Mouse (Mus musculus): ENCODE measurements around the gene Gsn.

Gene Gsn

DNA sequence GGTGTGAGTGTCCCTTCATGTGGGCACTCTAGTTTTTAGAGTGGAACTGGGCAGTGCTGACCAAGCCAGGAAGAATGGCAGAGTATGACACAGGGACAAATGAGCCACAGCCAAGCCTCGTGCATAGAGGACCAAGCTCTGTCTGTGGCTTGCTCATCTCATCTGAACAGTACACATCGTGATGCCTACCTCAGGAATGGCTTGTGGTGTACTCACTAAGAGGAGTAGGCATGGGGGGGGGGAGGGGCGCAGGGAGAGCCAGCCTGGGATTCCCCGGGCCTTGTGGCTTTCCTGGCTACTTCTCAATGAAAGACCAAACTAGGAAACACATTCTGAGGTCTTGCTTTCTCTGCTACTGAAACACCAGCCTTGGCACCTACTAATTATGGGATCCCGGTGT is 1.2 kb upstream of the Gsn start:
- no peak for DNase-seq

GRCm38 (mm10) chr2:35255462-35255861 is 718 bp upstream of the Gsn start:
- no peak for DNase-seq

DNA sequence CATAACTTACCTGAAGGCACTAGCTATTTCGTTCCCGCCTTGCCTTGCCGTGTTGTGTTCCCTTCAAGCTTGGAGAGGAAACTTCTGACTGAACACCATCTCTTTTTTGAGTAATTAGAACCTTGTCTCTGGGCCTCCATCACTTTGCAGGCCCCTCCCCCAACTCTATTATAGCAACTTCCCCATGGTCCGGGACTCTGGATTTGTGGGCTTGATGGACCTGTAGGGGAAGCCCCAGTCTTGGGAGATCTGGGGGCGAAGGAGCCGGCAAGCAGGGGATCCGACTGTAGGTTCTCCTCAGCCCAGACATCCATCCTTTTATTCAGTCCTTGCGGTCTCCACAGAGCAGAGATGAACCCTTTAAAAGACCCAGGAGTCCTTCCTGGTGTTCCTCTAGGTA is 752 bp downstream of the Gsn start:
- no peak for DNase-seq

GRCm38 (mm10) chr2:35257886-35258285 is 1.7 kb downstream of the Gsn start:
- no peak for DNase-seq

DNA sequence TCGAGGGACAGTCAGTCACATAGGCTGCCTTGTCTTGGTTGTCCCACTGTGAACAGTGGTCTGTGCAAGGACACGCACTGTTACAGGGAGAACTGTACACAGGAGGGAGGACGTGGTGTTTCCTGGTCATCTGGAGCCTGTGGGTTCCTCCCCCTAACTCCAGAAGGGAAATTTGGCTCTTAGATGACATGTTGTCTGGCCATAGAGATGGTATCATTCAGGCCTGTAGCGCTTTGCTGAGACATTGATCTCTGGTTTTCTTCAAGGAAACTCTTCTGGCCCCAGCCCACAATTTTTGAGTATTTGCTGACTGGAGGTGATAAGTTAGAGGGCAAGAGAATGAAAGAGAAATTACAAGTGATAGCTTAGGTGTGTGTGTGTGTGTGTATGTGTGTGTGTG is 2.4 kb downstream of the Gsn start:
- no peak for DNase-seq

DNA sequence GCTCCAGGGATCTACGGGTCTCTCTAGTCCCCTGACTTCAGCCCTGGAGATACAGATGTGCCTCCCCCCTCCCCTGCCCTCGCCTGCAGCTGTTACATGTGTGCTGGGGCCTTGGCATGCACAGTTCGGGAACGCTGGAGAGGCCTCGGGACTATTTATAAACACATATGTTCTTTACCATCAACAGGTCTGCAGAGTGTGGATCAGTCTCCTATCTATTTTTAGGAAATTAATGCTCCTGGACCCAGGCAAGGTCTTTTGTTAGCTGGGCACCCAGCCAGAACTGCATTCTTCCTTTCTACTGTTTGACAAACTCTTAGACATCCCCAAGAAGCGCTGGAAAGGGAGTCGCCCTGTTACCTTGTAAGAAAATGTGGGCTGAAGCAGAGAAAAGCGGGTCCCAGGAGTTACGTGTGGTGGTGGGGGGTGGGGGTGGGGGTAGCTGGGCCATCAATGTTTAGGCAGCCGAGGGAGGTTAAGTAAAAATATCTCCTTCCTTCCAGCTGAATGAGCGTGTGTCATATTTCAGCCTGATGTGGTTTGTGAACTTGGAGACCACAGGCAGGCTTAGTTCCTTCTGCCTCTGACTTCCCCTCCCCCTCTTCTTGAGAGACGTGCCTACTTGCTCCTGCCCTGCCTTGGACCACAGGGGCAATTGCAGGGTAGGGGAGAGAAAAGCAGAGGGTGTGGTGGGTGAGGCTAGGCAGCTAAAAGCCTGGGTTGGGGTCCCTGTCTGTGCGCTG is 3.3 kb downstream of the Gsn start:
- peak; percentile 15 for DNase-seq

DNA sequence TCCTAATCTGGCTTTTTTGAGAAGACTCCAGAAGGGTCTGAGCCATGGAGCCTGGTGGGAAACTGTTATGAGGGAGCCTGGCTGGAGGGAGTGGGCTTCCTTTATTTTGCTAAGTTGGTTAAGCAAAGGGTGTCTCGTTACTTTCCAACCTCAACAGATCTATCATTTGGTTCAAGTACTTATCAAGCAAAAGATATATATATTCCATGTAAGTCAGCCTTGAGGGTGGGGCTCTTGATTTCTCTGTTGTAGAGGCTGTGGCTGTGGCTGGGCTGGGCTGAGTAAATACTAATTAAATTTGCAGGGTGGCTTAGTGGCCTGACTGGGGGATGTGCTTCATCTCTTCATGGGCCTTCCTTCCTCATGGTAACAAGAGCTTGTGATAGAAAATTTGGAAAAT is 4.1 kb downstream of the Gsn start:
- DNase-seq, result no peak

DNA sequence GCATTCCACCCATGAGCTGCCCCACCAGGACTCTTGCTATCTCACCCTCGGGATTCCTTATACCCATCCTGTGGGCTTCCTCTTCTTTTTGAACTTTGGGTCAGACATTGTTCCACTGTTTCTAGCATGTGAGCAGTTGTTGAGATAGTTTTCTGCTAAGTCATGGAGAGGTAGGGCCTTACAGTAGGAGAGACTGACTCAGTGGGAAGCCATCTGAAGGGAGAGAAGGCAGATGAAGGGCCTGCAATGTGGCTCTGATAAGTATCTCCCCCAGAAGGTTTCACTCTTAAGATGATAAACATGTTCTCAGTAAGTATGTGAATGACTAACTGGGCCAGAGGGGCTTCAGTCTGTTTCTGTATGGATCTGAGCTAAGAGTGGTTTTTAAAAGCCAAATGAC is 7.9 kb downstream of the Gsn start:
- no peak for DNase-seq

DNA sequence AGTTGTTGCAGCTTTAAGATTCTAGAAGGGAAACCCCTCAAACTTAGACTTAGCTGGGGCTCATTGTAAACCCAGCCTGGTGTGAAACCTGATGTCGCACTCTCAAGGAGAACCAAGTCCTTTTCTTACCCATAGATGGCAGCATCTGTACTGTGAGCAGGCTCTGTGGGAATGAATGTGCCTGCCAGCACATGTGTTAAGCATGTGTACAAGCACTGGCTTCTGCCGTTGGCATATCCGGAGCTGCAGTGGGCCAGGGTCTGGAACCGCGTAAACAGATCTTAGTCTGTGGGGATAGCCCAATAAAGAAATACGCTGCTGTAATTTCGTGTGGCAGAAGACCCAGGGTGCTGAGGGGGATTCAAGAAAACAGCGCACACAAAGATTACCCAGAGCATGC is 9.1 kb downstream of the Gsn start:
- peak; percentile 20 for DNase-seq

DNA sequence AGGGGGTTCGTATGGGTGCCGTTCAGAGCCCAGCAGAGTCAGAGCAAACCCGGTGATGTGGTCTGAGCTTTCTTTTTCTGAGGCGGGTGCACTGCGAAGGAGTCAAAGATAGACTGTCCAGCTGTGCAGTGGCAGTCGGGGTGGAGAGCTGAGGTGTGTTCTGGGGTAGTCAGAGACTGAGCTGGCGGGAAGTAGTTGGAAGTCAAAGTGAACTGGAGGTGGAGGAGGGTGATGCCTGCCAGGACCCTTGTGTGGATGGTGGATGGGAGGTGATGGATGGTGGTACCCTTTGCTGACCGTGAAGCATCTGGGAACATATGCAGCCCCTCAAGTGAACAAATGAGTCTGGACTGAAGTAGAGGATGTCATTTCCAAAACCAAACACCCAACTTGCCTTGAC is 9.6 kb downstream of the Gsn start:
- DNase-seq, result no peak

DNA sequence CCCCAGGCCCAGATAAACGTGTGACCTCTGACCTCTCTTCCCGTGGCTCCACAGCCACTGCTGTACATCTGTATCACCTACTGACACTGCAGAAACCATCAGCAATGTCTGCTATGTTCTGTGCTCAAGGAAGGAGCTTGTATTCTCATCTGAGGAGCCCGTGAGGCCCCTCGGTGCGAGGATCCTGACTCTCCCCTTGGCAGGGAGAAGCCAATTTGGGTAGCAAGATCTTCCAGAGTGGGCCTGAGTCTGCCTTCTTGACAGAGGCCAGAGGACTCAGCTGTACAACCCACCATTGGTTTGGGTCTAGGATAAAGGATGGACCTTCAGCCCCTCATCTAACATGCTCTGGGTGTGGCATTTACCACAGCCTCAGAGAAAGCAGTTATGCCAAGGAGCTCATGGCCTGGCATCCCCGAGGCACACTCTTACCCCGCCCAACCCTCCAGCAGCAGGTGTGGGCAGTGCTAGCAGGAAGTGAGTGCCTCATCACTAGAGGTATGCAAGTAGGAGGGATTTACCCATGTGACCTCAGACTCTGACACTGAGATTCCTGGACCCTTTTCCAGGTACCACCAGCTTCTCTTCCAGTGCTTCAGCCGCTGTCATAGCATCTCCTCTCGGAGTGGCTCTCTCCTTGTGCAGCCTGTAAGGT is 10.2 kb downstream of the Gsn start:
- DNase-seq, result no peak

DNA sequence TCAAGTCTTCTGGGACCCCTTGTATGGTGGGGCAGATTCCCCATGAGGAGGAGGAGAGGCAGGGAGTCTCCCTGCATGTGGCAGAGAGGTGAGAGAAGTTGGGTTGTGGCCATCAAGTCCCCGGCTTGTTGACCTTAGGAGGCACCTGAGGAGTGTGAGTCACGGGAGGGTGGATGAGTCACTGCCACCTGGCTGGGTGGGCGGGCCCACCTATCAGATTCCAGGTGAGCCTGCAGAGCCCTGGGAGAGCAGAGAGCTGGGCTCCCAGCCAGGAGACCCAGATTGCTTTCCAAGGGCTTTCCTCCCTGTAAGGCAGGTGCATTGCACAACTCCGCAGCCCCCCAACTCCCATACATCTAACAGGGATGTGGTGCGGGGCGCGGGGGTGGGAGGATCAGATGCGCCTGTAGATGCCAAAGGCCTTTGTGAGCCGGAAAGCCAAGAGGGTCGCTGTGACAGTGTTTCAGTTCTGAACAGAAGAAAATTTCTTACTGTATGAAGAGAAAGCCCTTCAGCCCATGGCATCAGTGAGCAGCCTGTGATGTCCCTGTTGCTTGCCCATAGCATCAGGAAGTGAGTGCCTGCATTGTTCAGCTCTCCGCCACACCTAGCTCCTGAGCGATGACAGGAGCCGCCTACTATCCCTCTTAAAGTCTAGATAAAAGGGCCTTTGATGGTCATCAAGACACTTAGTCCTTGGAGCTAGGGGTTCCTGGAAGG is 11.1 kb downstream of the Gsn start:
- no peak for DNase-seq

DNA sequence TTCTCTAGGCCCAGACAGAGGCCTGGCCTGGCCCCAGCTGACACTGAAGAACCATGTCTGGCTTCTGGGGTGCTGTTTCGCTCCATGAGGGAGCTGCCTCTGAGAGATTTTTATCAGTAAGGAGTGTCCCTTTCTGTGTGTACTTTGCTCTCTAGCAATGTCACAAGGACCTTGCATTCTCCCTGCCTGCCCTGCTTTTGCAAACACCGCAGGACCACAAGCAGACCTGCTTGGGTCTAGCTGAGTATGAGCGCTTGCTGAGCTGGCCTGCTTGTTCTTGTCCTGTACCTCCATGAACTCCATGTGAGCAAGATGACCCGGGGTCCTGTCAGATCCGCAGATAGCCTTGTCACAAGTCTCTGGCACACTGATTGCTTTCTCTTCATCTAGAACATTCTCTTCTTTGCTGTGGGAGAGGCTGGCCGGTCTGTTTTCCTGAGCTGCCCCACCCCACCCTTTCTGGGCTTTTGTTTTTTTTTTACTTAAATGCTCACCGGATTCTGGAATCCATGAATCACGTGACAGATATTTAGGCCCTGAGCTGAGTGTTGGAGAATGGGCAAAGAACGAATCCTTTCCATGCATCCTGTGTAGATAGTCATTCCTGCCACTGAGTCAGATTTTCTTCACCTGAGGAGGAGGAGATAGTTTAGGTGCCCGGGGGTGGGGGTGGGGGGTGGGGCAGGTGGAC is 11.8 kb downstream of the Gsn start:
- no peak for DNase-seq

DNA sequence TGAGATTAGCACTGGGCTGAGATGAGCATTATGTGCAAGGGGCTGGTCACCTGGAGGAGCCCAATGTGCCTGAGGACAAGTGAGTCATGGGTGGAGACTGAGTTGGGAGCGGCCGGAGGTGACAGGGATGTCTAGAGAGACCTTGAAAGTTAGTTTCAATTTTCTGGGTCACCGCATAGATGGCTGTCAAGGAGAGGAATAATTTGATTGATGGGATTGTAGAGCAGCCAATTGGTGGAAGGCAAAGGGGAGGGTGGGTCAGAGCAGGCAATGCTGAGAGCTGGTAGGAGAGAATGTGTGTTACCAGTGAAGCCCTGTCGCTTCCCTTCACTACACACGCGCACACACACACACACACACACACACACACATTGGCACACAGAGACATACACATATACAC is 13.0 kb downstream of the Gsn start:
- no peak for DNase-seq

DNA sequence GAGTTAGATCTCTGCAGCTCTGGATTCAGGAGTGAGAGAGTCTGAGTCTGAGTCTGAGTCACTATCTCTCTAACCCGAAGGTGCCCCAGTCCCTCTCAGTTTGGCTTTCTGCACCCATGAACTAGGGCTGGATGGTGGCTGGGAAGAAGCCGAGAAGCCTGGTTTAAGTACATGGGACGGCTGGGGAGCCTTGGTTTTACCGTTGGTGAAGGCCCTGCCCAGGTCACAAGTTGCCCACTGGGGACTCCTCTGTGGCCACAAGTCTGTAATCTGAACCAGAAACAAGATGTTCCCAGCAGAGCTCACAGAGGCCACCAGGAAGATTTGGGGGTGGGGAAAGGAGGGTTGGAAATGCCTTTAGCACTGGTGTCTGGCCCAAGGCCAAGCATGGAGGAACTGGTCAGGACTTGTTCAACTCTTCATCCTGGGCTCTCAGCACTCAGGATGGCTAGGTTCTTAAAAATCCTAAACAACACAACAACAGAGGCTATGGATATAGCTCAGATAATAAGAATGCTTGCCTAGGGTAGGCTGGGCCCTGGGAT is 13.6 kb downstream of the Gsn start:
- DNase-seq, result no peak

DNA sequence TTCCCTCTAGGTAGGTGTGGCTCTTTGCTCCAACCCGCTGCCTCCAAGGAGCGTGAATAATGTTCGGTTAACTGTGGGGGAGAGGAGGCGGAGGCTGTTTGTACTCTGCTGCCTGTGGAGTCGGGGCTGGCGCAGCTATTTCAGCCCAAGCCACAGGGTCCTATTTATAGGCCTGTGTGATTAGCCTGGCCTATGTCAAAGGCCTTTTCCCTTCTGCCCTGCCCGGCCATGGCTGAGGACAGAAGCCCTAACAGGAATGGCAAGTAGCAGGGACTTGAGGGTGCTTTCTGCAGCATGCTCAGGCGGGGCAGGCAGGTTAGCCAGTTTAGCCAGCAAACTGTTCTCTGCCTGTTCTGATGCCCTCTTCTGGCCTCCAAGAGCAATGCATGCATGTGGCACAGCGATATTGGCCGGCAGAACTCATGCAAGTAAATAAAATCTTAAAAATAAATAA is 14.4 kb downstream of the Gsn start:
- DNase-seq, result peak; percentile 55

GRCm38 (mm10) chr2:35271817-35272216 is 15.6 kb downstream of the Gsn start:
- no peak for DNase-seq

DNA sequence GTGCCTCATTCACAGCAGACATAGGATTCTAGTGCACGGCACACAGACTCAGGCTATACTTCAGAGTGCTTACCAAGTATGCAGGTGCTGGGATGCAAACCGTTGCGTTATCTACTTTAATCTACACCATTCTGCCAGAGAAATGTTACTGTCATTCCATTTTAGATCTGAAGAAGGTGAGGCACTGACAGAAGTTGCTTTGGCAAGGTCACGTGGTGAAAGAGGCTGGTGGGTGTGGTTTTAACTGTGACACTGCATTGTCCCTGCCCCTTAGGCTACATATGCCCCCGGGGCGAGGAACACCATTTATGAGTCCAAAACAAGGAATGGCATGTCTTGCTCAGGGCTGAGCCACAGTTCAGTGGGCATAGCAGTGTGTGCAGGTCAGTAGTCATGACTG is 16.7 kb downstream of the Gsn start:
- no peak for DNase-seq

DNA sequence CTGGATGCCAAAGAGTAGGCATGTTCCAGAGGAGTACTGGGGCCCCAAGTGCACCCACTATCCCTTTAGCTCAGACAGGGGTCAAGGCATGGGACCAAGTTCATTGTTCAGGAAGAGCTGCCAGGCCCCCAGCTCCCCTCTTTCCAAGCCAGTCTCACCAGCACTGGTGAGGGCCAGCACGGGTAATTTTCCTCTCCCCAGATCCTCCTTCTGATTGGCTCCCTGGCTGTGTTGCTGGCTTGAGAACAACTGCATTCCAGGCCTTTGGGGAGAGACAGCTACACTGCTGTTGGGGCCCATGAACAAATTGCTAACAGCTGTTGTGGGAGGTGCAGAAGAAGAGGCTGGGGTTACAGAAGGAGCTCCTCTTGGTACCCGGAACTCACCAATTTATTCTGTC is 17.4 kb downstream of the Gsn start:
- DNase-seq, result no peak

DNA sequence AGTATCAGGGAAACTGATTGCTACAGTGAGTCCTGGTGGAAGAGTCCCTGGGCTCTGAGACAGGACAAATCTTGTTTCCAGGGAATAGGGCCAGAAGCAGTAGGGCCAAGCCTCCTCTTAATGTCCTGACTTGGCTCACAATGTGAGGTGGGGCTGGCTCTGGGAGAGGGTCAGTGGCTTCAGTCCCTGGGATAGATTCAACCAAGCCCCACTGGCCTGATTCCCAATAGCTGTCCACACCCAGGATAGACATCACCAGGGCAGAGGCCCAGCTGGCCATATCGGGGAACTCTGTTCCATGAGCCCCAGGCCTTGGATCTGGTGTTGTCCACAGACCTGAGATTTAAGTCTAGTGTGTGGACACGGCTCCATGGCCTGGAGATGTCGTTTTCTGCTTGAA is 21.5 kb downstream of the Gsn start:
- DNase-seq, result no peak

- no peak for DNase-seq
Observed at GRCm38 (mm10) chr2:35278371-35279210, 22.4 kb downstream of the Gsn start.

DNA sequence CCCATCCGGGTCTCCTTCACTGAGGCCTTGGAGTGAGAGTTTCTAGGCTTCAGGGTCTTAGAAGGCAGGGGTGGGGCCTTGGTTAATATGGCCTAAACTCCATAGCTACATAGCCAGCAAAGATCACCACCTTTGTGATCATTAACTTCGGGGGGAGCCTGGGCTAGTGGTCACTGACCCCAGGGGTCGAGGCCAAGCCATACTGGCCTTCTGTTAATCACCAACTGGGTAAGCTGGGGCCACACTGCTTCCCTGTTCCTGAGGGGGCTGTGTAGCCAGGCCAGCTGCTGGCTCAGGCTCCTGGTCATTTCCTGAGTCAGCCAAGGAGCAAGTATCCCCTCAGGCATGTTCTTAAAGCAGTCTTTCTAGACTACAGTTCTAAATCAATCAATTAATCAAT is 23.8 kb downstream of the Gsn start:
- DNase-seq, result peak; percentile 54
